Comparison of ENCODE assay signal across 21 mouse cellular contexts in the genomic region with DNA sequence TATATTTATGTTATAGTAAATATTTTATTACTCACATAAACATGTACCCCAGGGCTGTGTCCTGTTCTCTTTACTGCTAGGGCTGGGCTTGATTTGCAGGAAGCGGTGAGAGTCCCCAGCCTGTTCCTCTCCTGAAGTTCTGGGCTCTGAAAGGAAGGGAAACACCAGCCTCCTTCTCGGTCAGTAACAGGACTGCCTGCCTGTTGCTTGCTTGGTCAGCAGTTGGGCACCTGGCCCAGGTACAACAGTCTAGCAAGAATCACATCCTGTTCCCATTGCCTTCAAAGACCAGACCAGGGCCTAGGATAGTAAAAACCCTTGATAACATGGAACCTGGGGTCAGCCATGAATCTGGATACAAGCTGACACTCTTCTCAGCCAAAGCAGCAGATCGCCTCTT. TPM values are rescaled to one million over a fixed set of nuclear protein-coding genes. Genes with fewer than 3 reads are reported as not detected.
DNase-seq lines count a peak whose midpoint lies in the region; ATAC-seq lines count a peak whose summit lies in the region.
"Had no signal": no experiment of that assay in that cellular context is flagged by ENCODE, and none has a peak within 500 bp of the region (broad histone marks: within the 10 kb centered on the region; RNA-seq: fewer than 3 reads in every experiment).

No protein-coding gene starts in this region.

- no peak overlapping the region for H3K27ac ChIP-seq in neural tube, embryonic 11.5 days (ENCODE audit: low read depth, low read length)
- H3K27ac ChIP-seq in hindbrain, embryonic 11.5 days (ENCODE audit: low read depth, low read length), result no peak overlapping the region
- H3K27ac ChIP-seq in midbrain, embryonic 13.5 days, result no peak overlapping the region
- H3K27ac ChIP-seq: kidney, postnatal 0 days; limb, embryonic 12.5 days had no signal

- H3K9ac ChIP-seq in neural tube, embryonic 11.5 days (ENCODE audit: low read length), result no peak overlapping the region
- H3K9ac ChIP-seq in hindbrain, embryonic 11.5 days (ENCODE audit: low read depth, low read length), result no peak overlapping the region
- 0 out of 2 replicates have a peak overlapping the region, but pooled peaks have one; percentile 39 for H3K9ac ChIP-seq in midbrain, embryonic 13.5 days (replicated peaks)
- H3K9ac ChIP-seq: limb, embryonic 12.5 days had no signal

- H3K4me1 ChIP-seq in neural tube, embryonic 11.5 days (ENCODE audit: control insufficient read depth, insufficient read depth, low read length), result peaks cover 21% of the 10 kb centered on the region
- H3K4me1 ChIP-seq in hindbrain, embryonic 11.5 days (replicated peaks; ENCODE audit: control insufficient read depth, insufficient read depth, low read length), result peaks cover 11% of the 10 kb centered on the region
- H3K4me1 ChIP-seq in midbrain, embryonic 13.5 days (replicated peaks), result peaks cover 72% of the 10 kb centered on the region

- H3K9me3 ChIP-seq in neural tube, embryonic 11.5 days (ENCODE audit: control insufficient read depth, low read length), result no peaks in the 10 kb centered on the region
- H3K9me3 ChIP-seq in hindbrain, embryonic 11.5 days (ENCODE audit: control insufficient read depth, low read length), result no peaks in the 10 kb centered on the region
- no peaks in the 10 kb centered on the region for H3K9me3 ChIP-seq in midbrain, embryonic 13.5 days
- H3K9me3 ChIP-seq: limb, embryonic 12.5 days had no signal

- peaks cover 75% of the 10 kb centered on the region for H3K27me3 ChIP-seq in neural tube, embryonic 11.5 days (ENCODE audit: control insufficient read depth, insufficient read depth, low read length)
- H3K27me3 ChIP-seq in hindbrain, embryonic 11.5 days (ENCODE audit: control insufficient read depth, insufficient read depth, low read length), result peaks cover 51% of the 10 kb centered on the region
- peaks cover 70% of the 10 kb centered on the region for H3K27me3 ChIP-seq in midbrain, embryonic 13.5 days

- WGBS in neural tube, embryonic 11.5 days, result 46% methylated on average over 3 of the region's 3 CpGs
- WGBS in hindbrain, embryonic 11.5 days, result 45% methylated on average over 3 of the region's 3 CpGs
- WGBS in midbrain, embryonic 13.5 days, result 40% methylated on average over 3 of the region's 3 CpGs

- peak overlapping the region; percentile 17 for H3K4me3 ChIP-seq in neural tube, embryonic 11.5 days (ENCODE audit: low read depth, low read length)
- H3K4me3 ChIP-seq in hindbrain, embryonic 11.5 days (ENCODE audit: low read depth, low read length), result peak overlapping the region; percentile 21
- peak overlapping the region; percentile 67 for H3K4me3 ChIP-seq in midbrain, embryonic 13.5 days (replicated peaks)

- no peak for ATAC-seq in neural tube, embryonic 11.5 days (ENCODE audit: insufficient read depth, low FRiP score, low TSS enrichment)
- no peak for ATAC-seq in hindbrain, embryonic 11.5 days (ENCODE audit: low FRiP score)
- ATAC-seq in midbrain, embryonic 13.5 days, result no peak

- H3K4me2 ChIP-seq in neural tube, embryonic 11.5 days (ENCODE audit: low read depth), result peak overlapping the region; percentile 36
- H3K4me2 ChIP-seq in hindbrain, embryonic 11.5 days (replicated peaks; ENCODE audit: low read depth, low read length), result peak overlapping the region; percentile 35
- H3K4me2 ChIP-seq in midbrain, embryonic 13.5 days (replicated peaks), result peak overlapping the region; percentile 87

- H3K36me3 ChIP-seq in neural tube, embryonic 11.5 days (ENCODE audit: control insufficient read depth, insufficient read depth, low read length), result no peaks in the 10 kb centered on the region
- H3K36me3 ChIP-seq in hindbrain, embryonic 11.5 days (ENCODE audit: control insufficient read depth, insufficient read depth, low read length), result no peaks in the 10 kb centered on the region
- H3K36me3 ChIP-seq in midbrain, embryonic 13.5 days, result no peaks in the 10 kb centered on the region
- H3K36me3 ChIP-seq: limb, embryonic 12.5 days had no signal

- DNase-seq in neural tube, embryonic 11.5 days (ENCODE audit: low spot score), result no peak
- no peak for DNase-seq in neural tube, embryonic 10.5 days (ENCODE audit: extremely low spot score, low spot score)
- no peak for DNase-seq in hindbrain, embryonic 11.5 days (ENCODE audit: low spot score)
- no peak for DNase-seq in gastrocnemius, postnatal 25 days
- no peak for DNase-seq in adrenal gland, postnatal 36 days
- DNase-seq in ovary, postnatal 10 days (ENCODE audit: low spot score), result no peak
- DNase-seq: adrenal gland, adult 8-10 months; B cell, adult 2 months; cerebellum, postnatal 14 days; gastrocnemius, postnatal 36 days; lung, postnatal 36 days; thymus, postnatal 14 days had no signal

RNA-seq across cellular contexts. Expression of a gene that starts 4.0 kb away (rescaled TPM):
- polyA plus RNA-seq in neural tube, embryonic 11.5 days (2014; fragmentation: Nextera tagmentation; extraction: Ambion mirVana), result 17.0 and 17.1 TPM in 2 replicates
- 17.4 and 18.8 TPM in 2 replicates for polyA plus RNA-seq in hindbrain, embryonic 11.5 days (2014; fragmentation: Nextera tagmentation; extraction: Ambion mirVana)
- polyA plus RNA-seq in midbrain, embryonic 13.5 days (2015; fragmentation: Nextera tagmentation; extraction: Ambion mirVana), result 14.2 and 19.3 TPM in 2 replicates
- total RNA-seq in gastrocnemius, postnatal 25 days (2021), result under 1 TPM; 0.38 to 0.43 TPM
- total RNA-seq in adrenal gland, postnatal 36 days (2021), result under 1 TPM in 1 of 2 experiments, not detected in 1; 0.10 TPM
- polyA plus RNA-seq: liver, embryonic 16.5 days had no signal

RNA-seq across cellular contexts. Expression of a gene that starts 32.8 kb away (rescaled TPM):
- 54.0 and 56.7 TPM in 2 replicates for polyA plus RNA-seq in neural tube, embryonic 11.5 days (2014; fragmentation: Nextera tagmentation; extraction: Ambion mirVana)
- 65.8 and 67.5 TPM in 2 replicates for polyA plus RNA-seq in hindbrain, embryonic 11.5 days (2014; fragmentation: Nextera tagmentation; extraction: Ambion mirVana)
- polyA plus RNA-seq in midbrain, embryonic 13.5 days (2015; fragmentation: Nextera tagmentation; extraction: Ambion mirVana), result 48.3 and 51.1 TPM in 2 replicates
- 10 to 100 TPM; 16.1 to 18.3 TPM for total RNA-seq in gastrocnemius, postnatal 25 days (2021)
- total RNA-seq in adrenal gland, postnatal 36 days (2021), result 10 to 100 TPM; 30.0 to 40.6 TPM

RNA-seq across cellular contexts. Expression of a gene that starts 39.9 kb away (rescaled TPM):
- polyA plus RNA-seq in neural tube, embryonic 11.5 days (2014; fragmentation: Nextera tagmentation; extraction: Ambion mirVana), result 6.2 and 6.5 TPM in 2 replicates
- polyA plus RNA-seq in hindbrain, embryonic 11.5 days (2014; fragmentation: Nextera tagmentation; extraction: Ambion mirVana), result 3.2 and 4.7 TPM in 2 replicates
- polyA plus RNA-seq in midbrain, embryonic 13.5 days (2015; fragmentation: Nextera tagmentation; extraction: Ambion mirVana), result 2.8 and 3.0 TPM in 2 replicates
- total RNA-seq in gastrocnemius, postnatal 25 days (2021), result 100 to 1,000 TPM; 200 to 220 TPM
- total RNA-seq in adrenal gland, postnatal 36 days (2021), result 1 to 10 TPM; 8.1 to 9.0 TPM

RNA-seq across cellular contexts. Expression of a gene that starts 50.0 kb away (rescaled TPM):
- 0.54 and 0.57 TPM in 2 replicates for polyA plus RNA-seq in neural tube, embryonic 11.5 days (2014; fragmentation: Nextera tagmentation; extraction: Ambion mirVana)
- polyA plus RNA-seq in hindbrain, embryonic 11.5 days (2014; fragmentation: Nextera tagmentation; extraction: Ambion mirVana), result 0.40 and 0.53 TPM in 2 replicates
- polyA plus RNA-seq in midbrain, embryonic 13.5 days (2015; fragmentation: Nextera tagmentation; extraction: Ambion mirVana), result 0.79 and 1.1 TPM in 2 replicates
- total RNA-seq in gastrocnemius, postnatal 25 days (2021), result not detected
- total RNA-seq in adrenal gland, postnatal 36 days (2021), result not detected
- total RNA-seq: adrenal gland, adult 8-10 months; ES-E14; gastrocnemius, postnatal 36 days had no signal
- polyA plus RNA-seq: embryonic facial prominence, embryonic 11.5 days; heart, embryonic 14.5 days; kidney, postnatal 0 days; limb, embryonic 12.5 days; liver, embryonic 16.5 days; small intestine, adult 2 months; stomach, embryonic 16.5 days had no signal

RNA-seq across cellular contexts. Expression of a gene that starts 54.0 kb away (rescaled TPM):
- 196 TPM in 2 replicates for polyA plus RNA-seq in neural tube, embryonic 11.5 days (2014; fragmentation: Nextera tagmentation; extraction: Ambion mirVana)
- 197 and 210 TPM in 2 replicates for polyA plus RNA-seq in hindbrain, embryonic 11.5 days (2014; fragmentation: Nextera tagmentation; extraction: Ambion mirVana)
- 147 and 153 TPM in 2 replicates for polyA plus RNA-seq in midbrain, embryonic 13.5 days (2015; fragmentation: Nextera tagmentation; extraction: Ambion mirVana)
- total RNA-seq in gastrocnemius, postnatal 25 days (2021), result 10 to 100 TPM; 10.8 to 11.3 TPM
- 10 to 100 TPM; 39.3 to 39.6 TPM for total RNA-seq in adrenal gland, postnatal 36 days (2021)

Comparison
In these comparisons a context has a peak if more than half of its experiments do, and no peak if none do; other contexts are left out.
1. H3K4me2 ChIP-seq: peak in every context shown above with its lines; median percentile 87 in midbrain, embryonic 13.5 days; 36 in neural tube, embryonic 11.5 days; 35 in hindbrain, embryonic 11.5 days.
2. H3K4me3 ChIP-seq: peak in every context shown above with its lines; median percentile 67 in midbrain, embryonic 13.5 days; 21 in hindbrain, embryonic 11.5 days; 17 in neural tube, embryonic 11.5 days.